Comparison of ENCODE assay signal across 11 mouse cellular contexts in the genomic region with DNA sequence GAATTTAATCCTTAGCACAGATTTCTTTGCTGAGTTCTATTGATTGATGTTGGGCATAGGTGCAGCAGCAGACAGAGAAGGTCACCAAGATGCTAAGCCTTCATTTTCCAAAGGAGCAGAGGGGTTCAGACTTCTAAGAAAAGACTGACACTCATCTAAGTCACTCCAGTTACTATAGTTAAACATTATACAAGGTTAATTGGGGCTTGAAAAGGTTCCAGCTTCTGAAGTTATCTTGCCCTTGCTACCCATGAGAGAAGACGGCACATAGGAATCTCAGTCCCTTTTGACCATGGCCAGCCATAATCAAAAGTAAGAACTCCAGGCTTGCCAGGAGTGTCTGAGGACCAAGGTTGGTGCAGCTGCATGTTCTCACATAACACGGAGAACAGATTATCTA.
"Had no signal": no experiment of that assay in that cellular context is flagged by ENCODE, and none has a peak within 500 bp of the region (broad histone marks: within the 10 kb centered on the region; RNA-seq: fewer than 3 reads in every experiment).

No protein-coding gene starts in this region.

- DNase-seq: kidney, adult 18-20 months; left cerebral cortex, postnatal 4 days; liver, postnatal 0 days; midbrain, embryonic 14.5 days; retina, postnatal 1 day; right cerebral cortex, postnatal 25 days; spleen, adult 18-20 months; thymus, postnatal 25 days had no signal

- H3K4me3 ChIP-seq: limb, embryonic 12.5 days; limb, embryonic 15.5 days; stomach, embryonic 15.5 days had no signal

- H3K4me1 ChIP-seq: limb, embryonic 12.5 days; limb, embryonic 15.5 days; stomach, embryonic 15.5 days had no signal
